Mouse (Mus musculus) spleen, embryonic (tissue): ENCODE data around the gene Cep170b.

ENCODE experiments used
- CTCF ChIA-PET: fragments of 350-600 bp; sonication (Branson Sonifier 250); formaldehyde crosslinking; loops from one replicate; lab custom pipeline; 2022; lab: Charles Lee

The Cep170b gene

DNA sequence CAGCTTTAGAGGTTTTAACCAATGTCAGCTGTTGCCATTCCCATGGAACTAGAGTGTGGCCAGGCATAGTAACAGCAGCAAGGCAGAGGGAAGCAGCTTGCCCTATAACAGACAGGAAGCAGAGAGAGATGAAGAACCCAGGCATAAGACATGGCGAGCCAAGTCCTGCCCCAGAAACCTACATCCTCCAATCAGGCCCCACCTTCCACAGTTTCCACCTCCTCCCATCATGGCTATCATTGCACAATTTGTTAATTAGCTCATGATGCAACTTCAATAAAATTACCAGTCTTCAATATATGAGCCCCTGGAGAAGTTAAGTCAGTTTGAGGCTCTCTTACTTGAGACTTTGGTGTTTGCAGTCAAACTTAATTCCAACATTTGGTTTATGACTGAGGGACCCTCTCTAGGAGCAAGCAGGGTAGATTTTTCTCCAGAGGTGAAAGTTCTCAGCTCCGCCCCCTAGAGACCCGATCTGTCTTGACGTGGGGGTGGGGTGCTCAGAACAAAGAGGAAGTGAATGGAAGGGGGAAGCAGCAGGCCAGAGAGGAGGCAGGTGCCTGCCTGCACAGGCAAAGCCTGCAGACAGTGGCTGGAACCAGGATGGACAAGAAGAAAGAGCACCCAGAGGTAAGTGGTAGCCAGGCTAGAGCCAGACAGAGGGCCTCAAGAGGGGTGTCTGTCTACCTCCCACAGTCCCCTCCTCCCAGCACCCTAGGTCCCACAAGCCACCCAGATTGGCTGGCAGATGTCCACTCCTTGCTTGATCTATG is 40.1 kb downstream of the Cep170b start, which contains the start of gene Pld4:
TSS of gene Pld4 (plus strand) at position 502 of the 773 bp plus-strand sequence.
- CTCF ChIA-PET: no interaction called here

GRCm38 (mm10) chr12:112761411-112761810 is 41.2 kb downstream of the Cep170b start:
- CTCF ChIA-PET: interaction anchor here (1.1 kb wide), 1 partner anchor 69 kb away, joined by 4 read pairs; no protein-coding TSS in a partner anchor

GRCm38 (mm10) chr12:112762018-112762417 is 41.8 kb downstream of the Cep170b start:
- CTCF ChIA-PET: interaction anchor here (1.1 kb wide), 1 partner anchor 68 kb away, joined by 4 read pairs; no protein-coding TSS in a partner anchor

GRCm38 (mm10) chr12:112763176-112763575 is 42.9 kb downstream of the Cep170b start:
- CTCF ChIA-PET: no interaction called here

DNA sequence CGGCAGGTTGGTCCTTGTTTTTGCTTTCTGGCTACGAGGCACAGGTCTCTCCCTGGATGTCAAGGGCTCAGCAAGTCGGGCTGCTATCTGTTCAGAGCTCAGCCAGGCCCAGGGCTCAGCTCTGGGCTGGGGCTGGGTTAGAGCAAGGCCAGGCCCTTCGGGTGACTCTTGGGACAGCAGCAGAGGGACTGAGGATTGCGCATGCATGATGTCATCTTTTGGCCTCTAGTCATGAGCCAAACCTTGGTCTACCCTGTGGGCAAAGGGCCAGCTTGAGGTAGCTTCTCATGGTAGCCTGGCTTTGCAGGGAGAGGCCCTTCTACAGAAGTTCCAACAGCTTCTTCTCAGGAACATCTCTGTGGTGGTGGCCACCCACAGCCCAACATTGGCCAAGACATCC is 43.9 kb downstream of the Cep170b start:
- CTCF ChIA-PET: no interaction called here

DNA sequence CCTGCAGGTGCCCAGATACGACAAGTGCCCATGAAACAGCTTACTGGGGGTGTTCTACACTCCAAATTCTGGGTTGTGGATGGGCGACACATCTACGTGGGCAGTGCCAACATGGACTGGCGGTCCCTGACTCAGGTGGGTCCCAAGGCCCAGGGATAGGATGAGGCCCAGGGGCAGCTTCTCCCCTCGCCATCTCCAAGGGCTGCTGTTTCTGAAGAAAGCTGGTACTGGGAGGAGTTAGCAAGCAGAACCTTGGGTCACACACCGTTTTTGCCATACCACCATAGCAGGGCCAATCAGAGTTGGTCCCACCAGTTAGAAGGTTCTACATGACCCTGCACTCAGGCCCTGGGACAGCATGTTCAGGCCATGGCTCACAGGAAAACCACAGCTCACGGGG is 44.7 kb downstream of the Cep170b start:
- CTCF ChIA-PET: no interaction called here

DNA sequence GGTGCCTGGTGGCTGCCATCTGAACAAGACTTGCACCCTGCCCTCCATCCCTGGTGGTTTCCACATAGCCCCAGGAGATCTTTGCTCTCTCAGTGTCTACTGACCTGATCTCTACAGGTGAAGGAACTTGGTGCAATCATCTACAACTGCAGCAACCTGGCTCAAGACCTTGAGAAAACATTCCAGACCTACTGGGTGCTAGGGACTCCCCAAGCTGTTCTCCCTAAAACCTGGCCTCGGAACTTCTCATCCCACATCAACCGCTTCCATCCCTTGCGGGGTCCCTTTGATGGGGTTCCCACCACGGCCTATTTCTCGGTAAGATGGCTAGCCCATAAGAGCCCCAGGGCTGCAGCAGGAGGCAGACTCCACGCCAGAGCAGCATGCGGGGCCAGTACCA is 46.3 kb downstream of the Cep170b start:
- CTCF ChIA-PET: no interaction called here

- CTCF ChIA-PET: no interaction called here
These were observed 47.0 kb downstream of the Cep170b start for GRCm38 (mm10) chr12:112767036-112767890.

- CTCF ChIA-PET: no interaction called here
These were observed 47.9 kb downstream of the Cep170b start for GRCm38 (mm10) chr12:112768166-112768565.

- CTCF ChIA-PET: no interaction called here
These were observed 48.8 kb downstream of the Cep170b start for GRCm38 (mm10) chr12:112769031-112769430.

DNA sequence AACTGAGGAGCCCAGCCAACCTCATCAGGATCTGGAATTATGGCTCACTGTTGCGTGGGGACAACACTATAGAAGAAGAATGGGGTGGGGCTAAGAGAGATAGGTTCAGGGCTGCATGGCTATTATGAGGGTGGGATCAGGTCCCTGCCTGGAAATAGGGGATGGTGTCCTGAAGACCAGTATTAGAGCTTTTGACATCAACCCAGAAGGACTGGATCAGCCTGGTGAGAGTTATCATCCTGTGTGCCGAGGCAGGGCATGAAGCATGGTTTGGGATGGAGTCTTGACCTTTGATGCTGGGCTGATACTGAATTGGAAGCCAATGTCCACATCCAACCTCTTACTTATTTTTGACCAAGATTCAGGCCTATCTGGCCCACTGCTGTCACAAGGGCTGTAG is 49.5 kb downstream of the Cep170b start:
- CTCF ChIA-PET: no interaction called here

DNA sequence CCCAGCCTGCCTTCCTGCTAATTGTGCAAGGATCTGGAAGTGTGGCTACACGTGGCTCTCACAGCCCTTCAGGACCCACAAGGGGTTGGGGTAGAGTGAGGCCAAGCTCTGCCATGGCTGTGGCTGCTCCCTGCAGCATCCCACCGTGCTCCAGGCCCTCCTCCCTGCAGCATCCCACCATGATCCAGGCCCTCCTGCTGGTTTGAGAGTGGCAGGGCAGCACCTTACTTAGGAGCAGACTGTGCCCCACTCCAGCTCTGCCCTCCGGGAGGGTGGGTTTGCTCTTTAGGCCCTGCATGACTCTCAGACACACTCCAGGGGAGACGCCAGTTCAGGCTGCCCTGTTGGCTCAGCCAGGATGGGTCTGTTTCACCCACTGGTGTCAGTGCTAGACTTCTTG is 50.1 kb downstream of the Cep170b start:
- CTCF ChIA-PET: no interaction called here

DNA sequence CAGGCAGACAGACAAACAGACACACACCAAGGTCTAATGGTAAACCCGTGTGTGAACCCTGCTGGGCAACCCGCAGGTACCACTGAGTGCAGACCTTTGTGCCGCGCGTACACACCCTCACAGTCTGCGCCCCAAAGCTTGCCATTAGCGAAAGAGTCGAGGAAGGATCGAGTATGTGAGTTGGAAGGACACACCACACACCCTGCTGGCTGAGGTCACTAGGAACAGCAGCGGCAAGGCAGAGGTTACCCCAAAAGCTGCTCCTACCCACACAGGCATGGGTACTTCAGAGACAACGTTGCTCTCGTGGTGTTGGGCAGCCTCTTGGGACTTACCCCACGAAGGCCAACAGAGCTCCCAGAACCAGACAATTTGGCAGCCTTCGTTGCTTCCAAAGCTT is 52.1 kb downstream of the Cep170b start:
- CTCF ChIA-PET: no interaction called here

DNA sequence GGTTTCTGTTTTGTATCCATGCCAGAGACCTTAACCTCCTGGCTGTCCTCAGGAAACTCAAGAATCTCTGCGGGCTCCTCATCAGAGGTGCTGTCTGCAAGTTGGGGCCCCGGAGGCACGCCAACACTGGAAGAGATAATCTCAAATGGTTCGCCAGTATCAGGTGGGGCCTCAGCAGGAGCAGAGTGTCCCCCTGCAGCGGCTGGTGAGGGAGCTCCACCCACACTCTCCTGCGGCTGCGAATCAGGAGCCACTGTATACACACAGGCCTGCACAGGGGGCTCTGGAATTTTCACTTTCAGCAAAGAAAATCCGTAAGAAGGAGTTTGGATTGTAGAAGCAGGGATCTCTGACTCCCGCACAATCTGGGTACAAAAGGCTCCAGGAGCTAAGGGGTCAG is 53.1 kb downstream of the Cep170b start:
- CTCF ChIA-PET: no interaction called here

DNA sequence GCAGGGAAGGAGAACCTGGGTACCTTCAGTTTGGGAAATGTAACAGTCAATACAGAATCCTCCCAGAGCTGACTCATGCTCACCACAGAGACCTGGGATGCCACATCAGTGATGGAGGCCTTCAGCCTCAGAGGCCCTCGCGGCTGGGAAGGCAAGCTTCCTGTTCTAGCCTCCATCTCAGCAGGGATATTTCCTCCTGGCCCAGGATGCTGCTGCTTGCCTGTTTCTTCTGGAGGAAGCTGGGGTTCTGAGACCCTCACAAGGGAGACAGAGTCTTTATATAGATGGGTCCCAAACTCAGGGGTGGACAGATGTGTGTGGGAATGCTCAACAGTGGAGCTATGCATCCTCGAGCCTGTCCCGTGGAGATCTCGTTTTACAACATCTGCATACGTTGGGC is 53.8 kb downstream of the Cep170b start:
- CTCF ChIA-PET: no interaction called here

DNA sequence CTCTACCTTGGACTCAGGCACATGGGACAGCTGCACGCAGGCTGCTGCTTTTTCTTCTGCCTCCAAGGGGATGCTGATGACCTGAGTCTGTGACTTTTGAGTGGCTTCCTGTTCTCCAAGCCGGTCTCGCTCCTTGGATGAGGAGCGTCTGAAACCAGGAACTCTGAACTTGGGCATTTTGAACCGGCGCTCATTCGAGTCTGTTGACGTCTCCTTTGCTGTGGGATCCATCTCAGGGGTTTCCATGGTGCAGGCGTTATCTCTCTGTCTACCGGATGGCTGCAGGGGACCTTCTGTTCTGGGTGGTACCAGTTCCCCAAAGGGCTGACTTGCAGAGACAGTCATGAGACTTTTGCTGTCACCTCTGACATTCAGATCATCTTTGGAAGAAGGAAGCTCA is 54.2 kb downstream of the Cep170b start:
- CTCF ChIA-PET: no interaction called here

GRCm38 (mm10) chr12:112791026-112791425 is 70.8 kb downstream of the Cep170b start:
- CTCF ChIA-PET: no interaction called here

DNA sequence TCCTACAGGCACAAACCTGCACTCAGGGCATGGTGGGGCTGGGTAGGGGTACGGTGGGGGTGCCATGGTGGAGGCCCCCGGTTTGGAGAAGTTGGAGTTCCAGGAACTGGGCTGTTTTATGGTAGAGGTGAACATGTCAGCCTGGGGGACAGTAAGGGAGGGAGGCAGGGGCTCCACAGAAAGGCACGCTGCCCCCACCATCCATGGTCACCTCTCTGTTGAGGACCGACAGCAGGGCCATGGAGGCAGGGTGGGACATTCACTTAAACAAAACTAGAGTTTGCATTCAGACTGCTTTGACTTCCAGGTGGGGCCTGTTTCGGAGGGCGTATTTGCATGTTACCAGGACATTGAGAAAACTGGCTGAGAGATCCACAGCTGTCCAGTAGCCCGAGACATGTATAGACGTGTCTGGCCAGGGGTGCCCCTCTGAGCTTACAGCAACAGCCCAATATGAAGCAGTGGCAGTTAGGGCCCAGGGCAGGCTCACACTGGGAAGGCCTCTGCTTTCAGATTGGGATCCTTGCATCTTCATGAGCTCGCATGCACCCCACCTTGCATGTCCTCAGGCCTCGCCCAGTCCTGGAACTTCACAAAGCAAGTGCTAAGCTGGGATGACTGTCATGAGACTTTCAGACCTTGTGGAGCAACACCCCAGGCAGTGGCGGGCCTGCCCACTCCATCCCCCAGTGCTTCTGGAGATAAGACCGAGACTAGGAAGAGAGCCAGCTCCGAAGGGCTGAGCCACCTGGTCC is 73.5 kb downstream of the Cep170b start:
- CTCF ChIA-PET: no interaction called here

GRCm38 (mm10) chr12:112794356-112794816 is 74.1 kb downstream of the Cep170b start:
- CTCF ChIA-PET: no interaction called here

DNA sequence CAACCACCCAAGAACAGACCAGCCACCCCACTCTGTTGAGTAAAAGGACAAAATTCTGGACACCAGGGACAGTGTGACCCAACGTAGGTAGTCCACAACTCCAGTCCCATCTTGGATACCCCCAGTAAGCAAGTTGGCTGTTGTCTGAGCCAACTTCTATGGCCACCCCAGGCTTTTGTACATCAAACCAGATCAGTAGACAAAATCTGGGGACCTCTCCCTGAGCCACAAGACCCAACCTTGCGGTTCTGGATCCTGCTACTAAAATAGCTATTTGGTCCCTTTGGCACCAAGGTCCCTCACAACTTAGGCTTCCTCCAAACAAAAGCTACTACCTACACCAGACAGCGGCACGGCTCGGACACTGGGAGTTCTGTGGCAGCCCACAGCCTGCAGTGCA is 74.7 kb downstream of the Cep170b start:
- CTCF ChIA-PET: no interaction called here

GRCm38 (mm10) chr12:112795466-112796104 is 75.3 kb downstream of the Cep170b start:
- CTCF ChIA-PET: no interaction called here
